ENCODE assay signal across 7 mouse cellular contexts in genomic region chr9:51006846-51007245, GRCm38 (mm10). TPM values are rescaled to one million over a fixed set of nuclear protein-coding genes. Genes with fewer than 3 reads are reported as not detected.
DNase-seq lines count a peak whose midpoint lies in the region; ATAC-seq and TF ChIP-seq lines count a peak whose summit lies in the region.

No protein-coding gene starts in this region.

- H3K36me3 ChIP-seq in lung, embryonic 15.5 days: no peaks in the 10 kb centered on the region

- peak overlapping the region; percentile 92 for H3K4me3 ChIP-seq in gastrocnemius, adult 2 months
- no peak overlapping the region for H3K4me3 ChIP-seq in lung, embryonic 15.5 days

- TF ChIP-seq CTCF in Patski (IDR thresholded peaks at IDR 0.05): peak; percentile 75
- TF ChIP-seq CTCF in gastrocnemius, adult 2 months (IDR thresholded peaks at IDR 0.05): peak; percentile 84

- H3K9me3 ChIP-seq in lung, embryonic 15.5 days: no peaks in the 10 kb centered on the region

- H3K27me3 ChIP-seq in Patski: no peaks in the 10 kb centered on the region
- no peaks in the 10 kb centered on the region for H3K27me3 ChIP-seq in lung, embryonic 15.5 days

- WGBS in lung, embryonic 15.5 days: 5% methylated on average over 4 of the region's 4 CpGs

- H3K4me1 ChIP-seq in lung, embryonic 15.5 days: peaks cover 13% of the 10 kb centered on the region; the same call in 1 of the 2 replicates

- H3K27ac ChIP-seq in gastrocnemius, adult 2 months: 0 out of 2 replicates have a peak overlapping the region, but pooled peaks have one; percentile 99
- no peak overlapping the region for H3K27ac ChIP-seq in lung, embryonic 15.5 days

- ATAC-seq in Patski: no peak
- ATAC-seq in lung, embryonic 15.5 days (ENCODE audit: borderline replicate concordance, extremely low read depth, low FRiP score, low TSS enrichment): no peak

- DNase-seq in CD8-positive naive resting alpha-beta T cell, adult 2 months (ENCODE audit: low read depth in 2 of 2, low spot score in 2 of 2): peak; percentile 51 to 75
- DNase-seq in Patski (ENCODE audit: low read depth, low spot score): no peak
- DNase-seq in cerebellum, postnatal 36 days: peak; percentile 71 to 74
- DNase-seq in gastrocnemius, adult 2 months: peak; percentile 66
- DNase-seq in kidney, postnatal 4 days: peak; percentile 70 to 75
- peak; percentile 55 for DNase-seq in retina, postnatal 7 days (ENCODE audit: low read depth, low spot score)

- H3K9ac ChIP-seq in lung, embryonic 15.5 days: no peak overlapping the region

- CTCF ChIA-PET in Patski (lab: Charles Lee): interaction anchor here (0.6 to 3.0 kb wide), 11 partner anchors 9 to 234 kb away, joined by 3 to 33 read pairs (median 3); no protein-coding TSS in a partner anchor

- intact Hi-C loops in gastrocnemius, adult 2 months (cut with DNase I): loop anchor here (1.0 kb wide), 1 partner anchor 121 kb away; no protein-coding TSS in a partner anchor

- in situ Hi-C loops in Patski (cut with MboI; ENCODE audit: low pct_unique_long_range_greater_than_20kb): loop anchor here (5.0 to 25.0 kb wide), 2 partner anchors 155 to 320 kb away; no protein-coding TSS in a partner anchor

- POLR2A ChIA-PET in Patski (lab: Charles Lee): no interaction called here

- H3K4me2 ChIP-seq in lung, embryonic 15.5 days: peak overlapping the region; percentile 70; the same call in 1 of the 2 replicates

RNA-seq across cellular contexts. Expression of gene Sik2, which starts 2.0 kb away (rescaled TPM):
- 17.3 TPM for polyA plus RNA-seq in Patski (2021)
- total RNA-seq in gastrocnemius, adult 2 months (2021): 10 to 100 TPM; 17.9 to 25.2 TPM
- polyA plus RNA-seq in lung, embryonic 15.5 days (2015; fragmentation: Nextera tagmentation; extraction: Ambion mirVana): 13.2 and 14.5 TPM in 2 replicates

RNA-seq across cellular contexts. Expression of gene Btg4, which starts 53.9 kb away (rescaled TPM):
- polyA plus RNA-seq in Patski (2021): not detected
- not detected for total RNA-seq in gastrocnemius, adult 2 months (2021)
- not detected in 2 replicates for polyA plus RNA-seq in lung, embryonic 15.5 days (2015; fragmentation: Nextera tagmentation; extraction: Ambion mirVana)
